Mouse (Mus musculus): ENCODE measurements at regions not wholly inside any gene's neighbourhood (a gene's known extent, or its start where the extent isn't known, plus 50 kb on each side); places are given as distances from the start of the nearest gene placed in this dataset.

GRCm38 (mm10) chr11:25313308-25313707 is 897.3 kb downstream of the 5730522E02Rik start:
- ATAC-seq (ENCODE audit: low read depth) = no peak
- H3K9ac ChIP-seq (replicated peaks; ENCODE audit: low read depth, low read length) = no peak overlapping the region
- no peak overlapping the region for H3K4me2 ChIP-seq (ENCODE audit: low read depth, low read length)
- H3K27me3 ChIP-seq (ENCODE audit: control insufficient read depth, insufficient read depth, low read length) = no peaks in the 10 kb centered on the region
- no peaks in the 10 kb centered on the region for H3K36me3 ChIP-seq (ENCODE audit: control insufficient read depth, insufficient read depth, low read length)
- H3K4me3 ChIP-seq (ENCODE audit: low read depth, low read length) = no peak overlapping the region
- H3K27ac ChIP-seq (ENCODE audit: low read depth, low read length) = no peak overlapping the region
- no peaks in the 10 kb centered on the region for H3K9me3 ChIP-seq (ENCODE audit: control insufficient read depth, low read length)
- WGBS = 14% methylated on average over 4 of the region's 4 CpGs
- H3K4me1 ChIP-seq (ENCODE audit: control insufficient read depth, insufficient read depth, low read length) = peaks cover 10% of the 10 kb centered on the region; the same call in 1 of the 2 replicates

- Histone ChIP-seq H3K4me1 (ENCODE audit: control insufficient read depth, insufficient read depth, low read length) (peaks cover 10% of the 10 kb centered on the region; the same call in 1 of the 2 replicates), H3K4me3 (ENCODE audit: low read depth, low read length) (no peak overlapping the region), H3K9ac (replicated peaks; ENCODE audit: low read depth, low read length) (no peak overlapping the region), H3K4me2 (ENCODE audit: low read depth, low read length) (no peak overlapping the region), H3K27ac (ENCODE audit: low read depth, low read length) (no peak overlapping the region), H3K27me3 (ENCODE audit: control insufficient read depth, insufficient read depth, low read length) (no peaks in the 10 kb centered on the region), H3K9me3 (ENCODE audit: control insufficient read depth, low read length) (no peaks in the 10 kb centered on the region), H3K36me3 (ENCODE audit: control insufficient read depth, insufficient read depth, low read length) (no peaks in the 10 kb centered on the region)
- no peak for ATAC-seq (ENCODE audit: low read depth)
- 78% methylated on average over 3 of the region's 3 CpGs for WGBS
These were observed 899.8 kb downstream of the 5730522E02Rik start for GRCm38 (mm10) chr11:25310754-25311153.

DNA sequence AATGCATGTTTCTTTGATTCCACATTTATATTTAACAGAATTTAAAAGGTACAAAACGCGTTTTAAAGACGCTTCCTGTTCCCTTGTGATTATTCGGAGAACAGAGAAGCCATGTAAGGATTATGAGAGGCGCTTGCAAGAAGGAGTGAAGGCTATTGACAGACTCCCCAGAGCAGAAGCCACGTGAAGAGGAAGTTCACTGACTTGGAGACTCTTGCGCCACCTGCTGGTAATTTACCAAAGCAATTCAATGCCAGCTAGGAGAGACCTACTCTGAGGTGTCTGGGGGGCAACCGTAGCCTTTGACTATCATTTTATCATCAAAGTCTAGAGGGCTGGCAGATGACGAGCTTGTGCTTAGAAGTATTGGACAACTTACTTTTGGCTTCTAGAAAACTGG is 909.4 kb downstream of the 5730522E02Rik start:
- no peak overlapping the region for H3K4me2 ChIP-seq (ENCODE audit: low read depth, low read length)
- H3K27ac ChIP-seq (ENCODE audit: low read depth, low read length) = no peak overlapping the region
- 25% methylated on average over 9 of the region's 9 CpGs for WGBS
- H3K36me3 ChIP-seq (ENCODE audit: control insufficient read depth, insufficient read depth, low read length) = no peaks in the 10 kb centered on the region
- no peak overlapping the region for H3K9ac ChIP-seq (replicated peaks; ENCODE audit: low read depth, low read length)
- no peaks in the 10 kb centered on the region for H3K4me1 ChIP-seq (ENCODE audit: control insufficient read depth, insufficient read depth, low read length)
- H3K4me3 ChIP-seq (ENCODE audit: low read depth, low read length) = no peak overlapping the region
- no peaks in the 10 kb centered on the region for H3K27me3 ChIP-seq (ENCODE audit: control insufficient read depth, insufficient read depth, low read length)
- H3K9me3 ChIP-seq (ENCODE audit: control insufficient read depth, low read length) = no peaks in the 10 kb centered on the region
- ATAC-seq (ENCODE audit: low read depth) = no peak

DNA sequence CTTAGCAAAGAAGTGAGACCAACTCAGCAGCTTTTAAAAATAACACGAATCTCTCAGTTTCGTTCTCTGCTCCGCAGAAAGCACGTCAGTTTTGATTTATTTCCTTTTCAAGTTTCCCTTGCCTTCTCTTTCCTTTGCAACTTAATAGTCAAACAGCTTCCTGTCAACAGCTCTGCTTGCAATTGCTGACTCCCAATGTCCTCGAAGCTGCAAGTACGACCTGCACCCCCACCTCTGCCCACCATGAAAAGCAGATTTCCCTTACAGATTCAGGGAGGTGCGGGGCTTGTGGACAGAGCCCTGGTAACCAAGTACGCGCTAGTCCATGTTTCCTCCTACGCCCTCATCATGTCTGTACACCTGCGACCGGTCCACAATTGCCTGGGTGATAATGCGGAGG is 922.2 kb downstream of the 5730522E02Rik start:
- Histone ChIP-seq H3K36me3 (ENCODE audit: control insufficient read depth, insufficient read depth, low read length) (no peaks in the 10 kb centered on the region), H3K9me3 (ENCODE audit: control insufficient read depth, low read length) (no peaks in the 10 kb centered on the region), H3K4me1 (ENCODE audit: control insufficient read depth, insufficient read depth, low read length) (no peaks in the 10 kb centered on the region), H3K4me2 (ENCODE audit: low read depth, low read length) (no peak overlapping the region), H3K27ac (ENCODE audit: low read depth, low read length) (no peak overlapping the region), H3K9ac (replicated peaks; ENCODE audit: low read depth, low read length) (no peak overlapping the region), H3K27me3 (ENCODE audit: control insufficient read depth, insufficient read depth, low read length) (no peaks in the 10 kb centered on the region), H3K4me3 (ENCODE audit: low read depth, low read length) (no peak overlapping the region)
- 66% methylated on average over 13 of the region's 13 CpGs for WGBS
- no peak for ATAC-seq (ENCODE audit: low read depth)

GRCm38 (mm10) chr11:25287458-25288247 is 922.9 kb downstream of the 5730522E02Rik start:
- Histone ChIP-seq H3K27me3 (ENCODE audit: control insufficient read depth, insufficient read depth, low read length) (no peaks in the 10 kb centered on the region), H3K4me1 (ENCODE audit: control insufficient read depth, insufficient read depth, low read length) (no peaks in the 10 kb centered on the region), H3K9ac (replicated peaks; ENCODE audit: low read depth, low read length) (no peak overlapping the region), H3K9me3 (ENCODE audit: control insufficient read depth, low read length) (no peaks in the 10 kb centered on the region), H3K36me3 (ENCODE audit: control insufficient read depth, insufficient read depth, low read length) (no peaks in the 10 kb centered on the region), H3K27ac (ENCODE audit: low read depth, low read length) (no peak overlapping the region), H3K4me2 (ENCODE audit: low read depth, low read length) (no peak overlapping the region), H3K4me3 (ENCODE audit: low read depth, low read length) (no peak overlapping the region)
- ATAC-seq (ENCODE audit: low read depth) = peak; percentile 38; the same call in 1 of the 2 replicates
- 64% methylated on average over 13 of the region's 13 CpGs for WGBS

DNA sequence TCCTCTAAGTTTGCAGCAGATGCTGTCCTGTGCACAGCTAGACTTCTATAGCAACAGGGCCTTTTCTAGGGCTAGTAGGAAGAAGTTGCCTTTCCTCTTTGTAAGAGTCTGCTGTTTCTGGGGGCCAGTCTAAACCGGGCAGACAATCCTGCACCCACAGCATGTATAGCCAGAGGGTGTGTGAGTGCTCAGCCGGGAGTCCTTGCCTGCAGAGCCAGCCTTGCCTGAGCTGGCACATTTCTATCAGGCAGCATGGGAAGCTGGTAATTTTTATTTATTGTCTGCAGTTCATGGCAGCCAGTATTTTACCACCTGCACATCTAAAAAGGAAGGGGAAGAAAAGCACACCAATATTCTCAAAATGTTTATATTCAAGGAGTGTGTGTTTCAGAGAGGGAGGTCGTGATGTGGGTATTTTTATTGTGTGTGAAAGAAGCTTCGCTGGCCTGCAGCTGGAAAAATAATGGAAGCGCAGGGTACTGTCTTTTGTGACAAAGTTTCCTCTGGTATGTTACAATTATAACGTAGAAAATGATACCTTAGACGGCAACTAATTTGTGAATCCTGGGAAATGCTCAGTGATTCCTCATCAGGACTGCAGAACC is 940.5 kb downstream of the 5730522E02Rik start:
- Histone ChIP-seq H3K27ac (ENCODE audit: low read depth, low read length) (no peak overlapping the region), H3K4me1 (ENCODE audit: control insufficient read depth, insufficient read depth, low read length) (no peaks in the 10 kb centered on the region; the same call in 1 of the 2 replicates), H3K4me3 (ENCODE audit: low read depth, low read length) (no peak overlapping the region), H3K4me2 (ENCODE audit: low read depth, low read length) (no peak overlapping the region), H3K9me3 (ENCODE audit: control insufficient read depth, low read length) (peaks cover 2% of the 10 kb centered on the region; the same call in 1 of the 2 replicates), H3K27me3 (ENCODE audit: control insufficient read depth, insufficient read depth, low read length) (no peaks in the 10 kb centered on the region), H3K9ac (replicated peaks; ENCODE audit: low read depth, low read length) (no peak overlapping the region), H3K36me3 (ENCODE audit: control insufficient read depth, insufficient read depth, low read length) (no peaks in the 10 kb centered on the region)
- ATAC-seq (ENCODE audit: low read depth) = peak; percentile 61
- 10% methylated on average over 7 of the region's 7 CpGs for WGBS

DNA sequence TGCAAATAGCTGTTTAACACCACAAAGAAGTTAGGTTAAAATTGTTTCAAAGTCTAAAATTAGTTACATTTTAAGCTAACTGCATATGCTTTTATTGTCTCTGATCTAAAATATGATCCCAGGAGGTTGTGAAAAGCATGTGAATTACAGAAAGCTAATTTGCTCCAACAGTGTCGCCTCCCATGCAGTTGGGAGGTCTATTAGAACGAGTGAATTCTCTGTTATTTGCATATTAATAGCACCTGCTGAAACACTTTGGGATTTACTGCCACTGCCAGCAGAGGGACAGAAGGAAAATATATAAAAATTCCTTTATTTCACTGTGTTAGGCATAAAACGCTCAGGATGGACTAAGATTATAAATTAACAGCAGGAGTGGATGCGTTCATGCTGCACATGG is 947.7 kb downstream of the 5730522E02Rik start:
- Histone ChIP-seq H3K4me2 (ENCODE audit: low read depth, low read length) (no peak overlapping the region), H3K27ac (ENCODE audit: low read depth, low read length) (no peak overlapping the region), H3K4me3 (ENCODE audit: low read depth, low read length) (no peak overlapping the region), H3K9me3 (ENCODE audit: control insufficient read depth, low read length) (peaks cover 2% of the 10 kb centered on the region; the same call in 1 of the 2 replicates), H3K27me3 (ENCODE audit: control insufficient read depth, insufficient read depth, low read length) (no peaks in the 10 kb centered on the region), H3K4me1 (ENCODE audit: control insufficient read depth, insufficient read depth, low read length) (peaks cover 5% of the 10 kb centered on the region; the same call in 1 of the 2 replicates), H3K36me3 (ENCODE audit: control insufficient read depth, insufficient read depth, low read length) (no peaks in the 10 kb centered on the region), H3K9ac (replicated peaks; ENCODE audit: low read depth, low read length) (no peak overlapping the region)
- WGBS = 9% methylated on average over 4 of the region's 4 CpGs
- ATAC-seq (ENCODE audit: low read depth) = no peak

- Histone ChIP-seq H3K27ac (ENCODE audit: low read depth, low read length) (no peak overlapping the region), H3K36me3 (ENCODE audit: control insufficient read depth, insufficient read depth, low read length) (no peaks in the 10 kb centered on the region), H3K4me3 (ENCODE audit: low read depth, low read length) (no peak overlapping the region), H3K27me3 (ENCODE audit: control insufficient read depth, insufficient read depth, low read length) (no peaks in the 10 kb centered on the region), H3K4me1 (ENCODE audit: control insufficient read depth, insufficient read depth, low read length) (peaks cover 5% of the 10 kb centered on the region; the same call in 1 of the 2 replicates), H3K4me2 (ENCODE audit: low read depth, low read length) (no peak overlapping the region), H3K9me3 (ENCODE audit: control insufficient read depth, low read length) (no peaks in the 10 kb centered on the region), H3K9ac (replicated peaks; ENCODE audit: low read depth, low read length) (no peak overlapping the region)
- ATAC-seq (ENCODE audit: low read depth) = no peak
- WGBS = 96% methylated on average over 1 of the region's 1 CpGs
These were observed 950.9 kb downstream of the 5730522E02Rik start for GRCm38 (mm10) chr11:25259691-25260090.

DNA sequence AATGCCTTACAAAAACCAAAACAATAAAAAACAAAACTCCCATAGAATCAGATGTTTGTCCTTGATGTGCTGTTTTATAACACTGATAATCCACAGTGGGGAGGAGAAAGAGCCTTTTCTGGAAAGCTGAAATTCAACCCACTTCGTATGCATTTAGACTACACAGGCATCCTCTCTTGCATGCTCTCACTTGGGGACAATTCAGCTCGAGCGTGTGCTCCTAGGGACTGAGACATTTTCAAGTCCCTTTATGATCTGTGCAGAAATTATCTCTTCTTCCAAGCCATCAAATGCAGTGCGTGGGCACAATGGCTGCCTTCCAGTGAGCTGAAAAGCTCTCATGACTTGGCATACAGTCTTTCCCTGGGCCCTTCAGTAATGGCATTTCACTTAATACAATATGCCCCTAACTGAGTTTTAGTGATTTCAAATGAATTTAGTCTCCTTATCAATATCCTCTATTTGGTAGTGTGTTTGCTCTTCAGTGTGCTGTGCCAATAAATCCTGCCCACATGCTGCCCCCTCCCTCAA is 977.1 kb downstream of the 5730522E02Rik start:
- no peak overlapping the region for H3K4me2 ChIP-seq (ENCODE audit: low read depth, low read length)
- no peak overlapping the region for H3K9ac ChIP-seq (replicated peaks; ENCODE audit: low read depth, low read length)
- no peak overlapping the region for H3K4me3 ChIP-seq (ENCODE audit: low read depth, low read length)
- no peaks in the 10 kb centered on the region for H3K36me3 ChIP-seq (ENCODE audit: control insufficient read depth, insufficient read depth, low read length)
- no peaks in the 10 kb centered on the region for H3K9me3 ChIP-seq (ENCODE audit: control insufficient read depth, low read length)
- H3K27ac ChIP-seq (ENCODE audit: low read depth, low read length) = no peak overlapping the region; the same call in 1 of the 2 replicates
- H3K4me1 ChIP-seq (ENCODE audit: control insufficient read depth, insufficient read depth, low read length) = 0 out of 2 replicates have a peak, but pooled peaks cover 3% of the 10 kb centered on the region
- peak; percentile 34; the same call in 1 of the 2 replicates for ATAC-seq (ENCODE audit: low read depth)
- WGBS = 32% methylated on average over 4 of the region's 4 CpGs
- H3K27me3 ChIP-seq (ENCODE audit: control insufficient read depth, insufficient read depth, low read length) = no peaks in the 10 kb centered on the region
